Mouse (Mus musculus) testis, adult 2 months (tissue): ENCODE measurements at regions not wholly inside any gene's neighbourhood (a gene's known extent, or its start where the extent isn't known, plus 50 kb on each side); places are given as distances from the start of the nearest gene placed in this dataset.
A peak's percentile ranks its signal among the peaks of the same experiment; 100 is the strongest.

Experiments used
- CTCF ChIP-seq: fragments of 200-500 bp; IDR thresholded peaks from 2 replicates; pipeline ENCODE4 v1.5.1; 2012; ENCODE audit warnings: low read depth, mild to moderate bottlenecking, inconsistent platforms, low read length, moderate library complexity; ENCODE audit not compliant: control insufficient read depth, insufficient read depth, insufficient replicate concordance
- POLR2A ChIP-seq: fragments of 200-500 bp; IDR thresholded peaks from 2 replicates; pipeline ENCODE4 v1.6.1; 2012; ENCODE audit warnings: low read depth, mild to moderate bottlenecking, inconsistent platforms, low read length, moderate library complexity; ENCODE audit not compliant: control insufficient read depth

DNA sequence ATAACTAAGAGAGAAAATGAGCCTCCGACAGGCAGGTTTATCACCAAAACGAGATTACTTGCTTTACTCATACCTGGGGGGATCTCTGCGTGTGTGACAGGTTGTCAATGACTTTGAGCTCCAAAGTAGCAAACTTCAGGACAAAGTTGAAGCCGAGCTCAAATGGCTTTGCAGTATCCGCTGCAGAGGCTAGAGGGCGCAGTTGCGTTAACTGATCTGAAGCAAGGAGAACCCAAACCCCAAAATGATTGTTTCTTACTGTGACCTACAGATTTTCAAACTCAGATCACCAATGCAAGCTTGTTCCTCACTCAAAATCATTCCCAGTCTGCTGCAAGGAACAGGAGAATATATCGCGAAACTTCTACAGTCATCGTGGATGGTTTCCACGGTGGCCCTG lies 59.3 kb upstream of the Fer start:
- peak; percentile 73; the same call in 1 of the 2 replicates for TF ChIP-seq CTCF
- TF ChIP-seq POLR2A: no peak
